Mouse (Mus musculus): ENCODE results near the gene Cdh13. TPM values are rescaled to one million over a fixed set of nuclear protein-coding genes. Genes with fewer than 3 reads are reported as not detected.

The Cdh13 gene
- polyA plus RNA-seq, 1 experiment: 21.0 TPM

- DNase-seq (ENCODE audit: low spot score): no peak
Measured at GRCm38 (mm10) chr8:118381641-118382040, 98.1 kb downstream of the Cdh13 start.

- DNase-seq (ENCODE audit: low spot score): no peak
Measured at GRCm38 (mm10) chr8:118384314-118384713, 100.8 kb downstream of the Cdh13 start.

GRCm38 (mm10) chr8:118389456-118389855 is 105.9 kb downstream of the Cdh13 start:
- DNase-seq (ENCODE audit: low spot score): no peak

GRCm38 (mm10) chr8:118393909-118394650 is 110.5 kb downstream of the Cdh13 start:
- DNase-seq (ENCODE audit: low spot score): no peak

GRCm38 (mm10) chr8:118395178-118395577 is 111.6 kb downstream of the Cdh13 start:
- no peak for DNase-seq (ENCODE audit: low spot score)

GRCm38 (mm10) chr8:118404836-118405235 is 121.3 kb downstream of the Cdh13 start:
- no peak for DNase-seq (ENCODE audit: low spot score)

- DNase-seq (ENCODE audit: low spot score): no peak
Measured at GRCm38 (mm10) chr8:118407322-118407721, 123.8 kb downstream of the Cdh13 start.

GRCm38 (mm10) chr8:118409396-118409795 is 125.9 kb downstream of the Cdh13 start:
- DNase-seq (ENCODE audit: low spot score): no peak

- DNase-seq (ENCODE audit: low spot score): no peak
Measured at GRCm38 (mm10) chr8:118410341-118410970, 126.9 kb downstream of the Cdh13 start.

GRCm38 (mm10) chr8:118415672-118416071 is 132.1 kb downstream of the Cdh13 start:
- DNase-seq (ENCODE audit: low spot score): no peak

- DNase-seq (ENCODE audit: low spot score): no peak
Measured at GRCm38 (mm10) chr8:118416811-118417355, 133.3 kb downstream of the Cdh13 start.

GRCm38 (mm10) chr8:118422624-118423023 is 139.1 kb downstream of the Cdh13 start:
- no peak for DNase-seq (ENCODE audit: low spot score)

- DNase-seq (ENCODE audit: low spot score): no peak
Measured at GRCm38 (mm10) chr8:118428941-118429340, 145.4 kb downstream of the Cdh13 start.

- DNase-seq (ENCODE audit: low spot score): no peak
Measured at GRCm38 (mm10) chr8:118431731-118432440, 148.4 kb downstream of the Cdh13 start.

GRCm38 (mm10) chr8:118433553-118434180 is 150.1 kb downstream of the Cdh13 start:
- no peak for DNase-seq (ENCODE audit: low spot score)

GRCm38 (mm10) chr8:118436751-118437150 is 153.2 kb downstream of the Cdh13 start:
- DNase-seq (ENCODE audit: low spot score): no peak

GRCm38 (mm10) chr8:118437152-118437551 is 153.6 kb downstream of the Cdh13 start:
- DNase-seq (ENCODE audit: low spot score): no peak

- DNase-seq (ENCODE audit: low spot score): no peak
Measured at GRCm38 (mm10) chr8:118437874-118438273, 154.3 kb downstream of the Cdh13 start.

- no peak for DNase-seq (ENCODE audit: low spot score)
Measured at GRCm38 (mm10) chr8:118439857-118440256, 156.3 kb downstream of the Cdh13 start.

GRCm38 (mm10) chr8:118443361-118443760 is 159.8 kb downstream of the Cdh13 start:
- DNase-seq (ENCODE audit: low spot score): no peak

GRCm38 (mm10) chr8:118444651-118445207 is 161.2 kb downstream of the Cdh13 start:
- no peak for DNase-seq (ENCODE audit: low spot score)

- no peak for DNase-seq (ENCODE audit: low spot score)
Measured at GRCm38 (mm10) chr8:118446516-118446915, 163.0 kb downstream of the Cdh13 start.
